Mouse (Mus musculus) heart, postnatal 0 days (tissue): ENCODE measurements around the gene Mpzl2. TPM values are rescaled to one million over a fixed set of nuclear protein-coding genes. Genes with fewer than 3 reads are reported as not detected.

Experiments
- ATAC-seq: fragments of 200-750 bp; cut with Nextera tagmentation; 2 replicates; pipeline ENCODE4 v1.8.0; 2017; ENCODE audit warnings: low read depth, moderate number of reproducible peaks, moderate library complexity; ENCODE audit not compliant: insufficient read depth
- DNase-seq: peaks from one replicate; pipeline ENCODE4 v3.0.0-alpha.2; 2016; ENCODE audit warnings: low spot score
- H3K27ac ChIP-seq: fragments of 300-500 bp; sonication (generic); 2 replicates; pipeline ENCODE4 v1.5.1; 2014; ENCODE audit warnings: low read depth, mild to moderate bottlenecking
- H3K27me3 ChIP-seq: fragments of 300-500 bp; sonication (generic); 2 replicates; pipeline ENCODE4 v1.6.1; 2014; ENCODE audit warnings: low read length, mixed read lengths; ENCODE audit not compliant: control insufficient read depth, insufficient read depth
- H3K36me3 ChIP-seq: fragments of 300-500 bp; sonication (generic); replicated peaks from 2 replicates; pipeline ENCODE4 v1.6.1; 2014; ENCODE audit warnings: low read length, mixed read lengths; ENCODE audit not compliant: control insufficient read depth, insufficient read depth
- H3K4me1 ChIP-seq: fragments of 300-500 bp; sonication (generic); 2 replicates; pipeline ENCODE4 v1.6.1; 2014; ENCODE audit warnings: antibody characterized with exemption; ENCODE audit not compliant: control insufficient read depth, insufficient read depth
- H3K4me2 ChIP-seq: fragments of 300-500 bp; sonication (generic); 2 replicates; pipeline ENCODE4 v1.6.1; 2014; ENCODE audit warnings: low read depth, mild to moderate bottlenecking, low read length, moderate library complexity
- H3K4me3 ChIP-seq: fragments of 300-500 bp; sonication (generic); 2 replicates; pipeline ENCODE4 v1.5.1; 2014; ENCODE audit warnings: low read depth, low read length
- H3K9ac ChIP-seq: fragments of 300-500 bp; sonication (generic); replicated peaks from 2 replicates; pipeline ENCODE4 v1.6.1; 2014; ENCODE audit warnings: low read depth, low read length, mixed read lengths
- H3K9me3 ChIP-seq: fragments of 300-500 bp; sonication (generic); replicated peaks from 2 replicates; pipeline ENCODE4 v1.6.1; 2016; ENCODE audit warnings: low read length; ENCODE audit not compliant: control insufficient read depth
- CTCF ChIP-seq: IDR thresholded peaks from 2 replicates; pipeline ENCODE4 v1.5.1; 2016; ENCODE audit warnings: antibody characterized with exemption, control low read depth, low read depth
- EP300 ChIP-seq: IDR thresholded peaks from 2 replicates; pipeline ENCODE4 v1.6.1; 2016; ENCODE audit warnings: antibody characterized with exemption, low read depth
- WGBS: fragments of 180-500 bp; shearing (Covaris S2); extraction: QIAGEN DNeasy Blood & Tissue Kit; methylation state at CpG from one replicate; pipeline ENCODE4 v1.1.7; 2014; 5-methylcytosine and 5-hydroxymethylcytosine counted together
- polyA plus RNA-seq: library from polyadenylated mRNA; unstranded; fragments of >200 nt; fragmentation: Nextera tagmentation; extraction: Ambion mirVana; gene quantifications from 2 replicates; pipeline ENCODE4 v1.2.1, GENCODE M21; 2015
- total RNA-seq: library from RNA; depleted of rRNA; stranded (reverse); fragments of >200 nt; gene quantifications from 2 replicates; pipeline ENCODE4 v1.2.3, GENCODE M21; 2014; ENCODE audit warnings: low replicate concordance

The Mpzl2 gene
- total and polyA plus RNA-seq, 2 experiments from 2014 or later: 0.15 to 0.42 TPM

- H3K4me3 ChIP-seq: peak within 1 kb of the TSS; percentile 22; the same call in 1 of the 2 replicates
- no peak for TF ChIP-seq CTCF
- TF ChIP-seq EP300: no peak
These were observed 30.2 kb upstream of the Mpzl2 start, which contains the start of gene Cd3e for GRCm38 (mm10) chr9:45009180-45010078. Gene Cd3e, minus strand, starts transcription at chr9:45009627.

GRCm38 (mm10) chr9:45010461-45010860 is 29.1 kb upstream of the Mpzl2 start:
- 56% methylated on average over 4 of the region's 4 CpGs for WGBS
- H3K4me1 ChIP-seq: no peaks in the 10 kb centered on the region
- no peak for TF ChIP-seq EP300
- no peak for TF ChIP-seq CTCF
- DNase-seq: no peak
- H3K9me3 ChIP-seq: no peaks in the 10 kb centered on the region
- no peak overlapping the region for H3K27ac ChIP-seq
- no peak overlapping the region for H3K4me2 ChIP-seq
- H3K36me3 ChIP-seq: no peaks in the 10 kb centered on the region
- no peaks in the 10 kb centered on the region for H3K27me3 ChIP-seq
- ATAC-seq: no peak
- H3K4me3 ChIP-seq: no peak overlapping the region
- H3K9ac ChIP-seq: no peak overlapping the region

More at GRCm38 (mm10) chr9:45009180-45010078, 30.2 kb upstream of the Mpzl2 start, which contains the start of gene Cd3e:
- WGBS: 79% methylated on average over 19 of the region's 19 CpGs
- ATAC-seq (no peak), DNase-seq (no peak)
- no peak within 1 kb of the TSS for H3K9ac ChIP-seq
- H3K27me3 ChIP-seq: no peaks in the 10 kb centered on the region
- no peaks in the 10 kb centered on the region for H3K36me3 ChIP-seq
- H3K9me3 ChIP-seq: no peaks in the 10 kb centered on the region
- H3K4me2 ChIP-seq: no peak within 1 kb of the TSS; the same call in 1 of the 2 replicates
- H3K27ac ChIP-seq: peak within 1 kb of the TSS; percentile 51; the same call in 1 of the 2 replicates
- H3K4me1 ChIP-seq: no peaks in the 10 kb centered on the region

GRCm38 (mm10) chr9:45011291-45011690 is 28.3 kb upstream of the Mpzl2 start:
- Histone ChIP-seq H3K4me1 (no peaks in the 10 kb centered on the region), H3K9ac (no peak overlapping the region), H3K4me3 (no peak overlapping the region), H3K4me2 (no peak overlapping the region), H3K27me3 (no peaks in the 10 kb centered on the region), H3K9me3 (no peaks in the 10 kb centered on the region), H3K27ac (no peak overlapping the region), H3K36me3 (no peaks in the 10 kb centered on the region)
- TF ChIP-seq EP300: no peak
- no peak for TF ChIP-seq CTCF
- no peak for DNase-seq
- WGBS: 27% methylated on average over 6 of the region's 6 CpGs
- ATAC-seq: no peak

GRCm38 (mm10) chr9:45014879-45015278 is 24.7 kb upstream of the Mpzl2 start:
- no peak for TF ChIP-seq CTCF
- no peak for TF ChIP-seq EP300
- no peaks in the 10 kb centered on the region for H3K27me3 ChIP-seq
- H3K4me1 ChIP-seq: no peaks in the 10 kb centered on the region
- DNase-seq (no peak), ATAC-seq (no peak)
- no peak overlapping the region for H3K27ac ChIP-seq
- no peak overlapping the region for H3K4me2 ChIP-seq
- H3K9ac ChIP-seq: no peak overlapping the region
- no peaks in the 10 kb centered on the region for H3K36me3 ChIP-seq
- no peaks in the 10 kb centered on the region for H3K9me3 ChIP-seq
- WGBS: 25% methylated on average over 2 of the region's 2 CpGs
- no peak overlapping the region for H3K4me3 ChIP-seq

- DNase-seq (no peak), ATAC-seq (no peak)
- no peaks in the 10 kb centered on the region for H3K9me3 ChIP-seq
- H3K36me3 ChIP-seq: no peaks in the 10 kb centered on the region
- H3K4me3 ChIP-seq: no peak overlapping the region
- no peaks in the 10 kb centered on the region for H3K4me1 ChIP-seq
- no peaks in the 10 kb centered on the region for H3K27me3 ChIP-seq
- TF ChIP-seq EP300 (no peak), CTCF (no peak)
- no peak overlapping the region for H3K9ac ChIP-seq
- H3K4me2 ChIP-seq: no peak overlapping the region
- H3K27ac ChIP-seq: no peak overlapping the region
- 63% methylated on average over 3 of the region's 3 CpGs for WGBS
These were observed 23.8 kb upstream of the Mpzl2 start for GRCm38 (mm10) chr9:45015841-45016240.
